Mouse (Mus musculus): ENCODE data around the gene Vmn2r58.
"Not testable (repeated sequence)": the region's sequence is repeated elsewhere in the genome, so short reads cannot be mapped to it uniquely, and the experiment has no call there.

The Vmn2r58 gene

DNA sequence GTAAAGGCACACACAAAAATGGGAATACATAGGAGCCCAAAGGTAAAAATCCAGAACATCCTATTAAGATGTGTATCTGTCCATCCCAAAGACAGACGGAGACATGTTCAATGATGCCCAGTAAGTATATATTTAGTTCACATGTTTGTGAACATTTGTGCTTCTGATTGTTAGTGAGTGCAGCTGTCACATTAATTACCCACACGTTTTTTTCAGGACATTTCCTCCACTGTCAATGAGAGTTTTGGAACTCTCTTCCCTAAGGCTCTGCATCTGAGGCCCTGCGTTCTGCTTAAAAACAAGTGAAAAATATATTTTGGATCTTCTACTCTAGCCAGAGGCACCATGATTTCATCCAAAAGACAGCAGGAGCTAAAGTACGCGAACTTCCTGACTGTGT is at the start of gene Vmn2r58:
Gene Vmn2r58, minus strand, starts transcription at position 101 of the 400 bp plus-strand sequence.
- DNase-seq (ENCODE audit: low spot score in 2 of 2), result not testable (repeated sequence)
